ENCODE assay signal across 9 mouse cellular contexts in the genomic region with DNA sequence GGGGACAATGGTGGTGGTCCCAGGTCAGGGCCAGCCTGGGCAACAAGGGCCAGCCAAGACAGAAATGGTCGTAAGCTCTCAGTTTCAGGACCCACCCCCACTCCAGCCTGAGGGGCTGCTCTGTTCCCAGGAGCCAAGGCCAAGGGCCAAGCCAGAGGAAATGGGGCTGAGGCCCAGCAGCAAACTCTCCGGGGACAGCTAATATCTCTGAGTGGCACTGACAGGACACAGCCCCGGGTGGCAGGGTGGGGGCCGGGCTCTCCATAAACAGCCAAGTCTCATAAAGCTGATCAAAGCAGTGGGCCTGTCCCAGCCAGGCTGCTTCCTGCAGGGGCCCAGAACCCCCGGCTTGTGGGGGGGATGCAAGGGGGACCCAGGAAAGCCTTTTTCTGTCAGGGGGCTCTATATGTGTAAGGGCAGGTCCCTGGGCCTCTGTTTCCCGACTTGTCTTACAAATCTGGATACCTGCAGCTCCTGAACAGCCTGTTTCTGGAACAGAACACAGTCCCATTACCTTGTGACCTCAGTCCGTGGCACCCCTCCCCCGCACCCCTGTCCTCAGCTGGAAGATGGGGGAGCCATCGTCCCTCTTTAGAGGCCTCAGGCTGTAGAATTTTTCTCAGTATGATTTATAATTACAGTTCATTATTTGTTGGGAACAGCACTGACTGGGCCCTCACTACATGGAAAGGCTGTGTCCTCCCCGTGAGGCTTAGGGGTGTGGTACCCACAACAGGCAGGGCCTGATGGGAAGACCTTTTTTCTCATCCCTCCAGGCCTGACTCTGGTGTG. TPM values are rescaled to one million over a fixed set of nuclear protein-coding genes. Genes with fewer than 3 reads are reported as not detected.
DNase-seq lines count a peak whose midpoint lies in the region; ATAC-seq and TF ChIP-seq lines count a peak whose summit lies in the region.
"Had no signal": no experiment of that assay in that cellular context is flagged by ENCODE, and none has a peak within 500 bp of the region (broad histone marks: within the 10 kb centered on the region; RNA-seq: fewer than 3 reads in every experiment).

No protein-coding gene starts in this region.

- intact Hi-C loops in gastrocnemius, adult 2 months (cut with DNase I), result no loop called here
- intact Hi-C loops in gastrocnemius, postnatal 14 days (cut with DNase I; ENCODE audit: low total_unique reads), result no loop called here
- intact Hi-C loops in gastrocnemius, postnatal 36 days (cut with DNase I), result no loop called here

- H3K4me2 ChIP-seq in embryonic facial prominence, embryonic 14.5 days (ENCODE audit: low read depth, low read length), result no peak overlapping the region

- no peak overlapping the region for H3K4me3 ChIP-seq in gastrocnemius, adult 2 months
- no peak overlapping the region for H3K4me3 ChIP-seq in embryonic facial prominence, embryonic 14.5 days (ENCODE audit: low read depth, low read length)

- H3K4me1 ChIP-seq in embryonic facial prominence, embryonic 14.5 days (ENCODE audit: control insufficient read depth, insufficient read depth, low read length), result peaks cover 19% of the 10 kb centered on the region

- ATAC-seq in embryonic facial prominence, embryonic 14.5 days (ENCODE audit: low read depth), result no peak

- H3K27me3 ChIP-seq in embryonic facial prominence, embryonic 14.5 days (replicated peaks; ENCODE audit: control insufficient read depth, insufficient read depth, low read length), result no peaks in the 10 kb centered on the region

- H3K9me3 ChIP-seq in embryonic facial prominence, embryonic 14.5 days (ENCODE audit: control insufficient read depth, low read length), result no peaks in the 10 kb centered on the region

- H3K36me3 ChIP-seq in embryonic facial prominence, embryonic 14.5 days (ENCODE audit: control insufficient read depth, insufficient read depth, low read length), result no peaks in the 10 kb centered on the region

- H3K27ac ChIP-seq in gastrocnemius, adult 2 months, result peak overlapping the region; percentile 35; the same call in 1 of the 2 replicates
- peak overlapping the region; percentile 63; the same call in 1 of the 2 replicates for H3K27ac ChIP-seq in embryonic facial prominence, embryonic 14.5 days (replicated peaks; ENCODE audit: low read depth, low read length)
- H3K27ac ChIP-seq: liver, embryonic 14.5 days had no signal

- no peak for TF ChIP-seq CTCF in gastrocnemius, adult 2 months (IDR thresholded peaks at IDR 0.05)

- 0 out of 2 replicates have a peak overlapping the region, but pooled peaks have one; percentile 14 for H3K9ac ChIP-seq in embryonic facial prominence, embryonic 14.5 days (ENCODE audit: low read depth, low read length)
- H3K9ac ChIP-seq: liver, embryonic 14.5 days had no signal

- WGBS in embryonic facial prominence, embryonic 14.5 days, result 17% methylated on average over 9 of the region's 10 CpGs

- peak; percentile 27 for DNase-seq in gastrocnemius, adult 2 months
- no peak for DNase-seq in gastrocnemius, postnatal 14 days
- peak; percentile 48 for DNase-seq in kidney, postnatal 14 days
- no peak for DNase-seq in kidney, postnatal 25 days
- DNase-seq in embryonic facial prominence, embryonic 14.5 days (ENCODE audit: low spot score), result peak; percentile 43
- DNase-seq in lung, postnatal 25 days (ENCODE audit: low spot score), result peak; percentile 65
- no peak for DNase-seq in layer of hippocampus, adult 8-10 months (ENCODE audit: low spot score in 2 of 2)
- no peak for DNase-seq in gastrocnemius, postnatal 36 days

RNA-seq across cellular contexts. Expression of gene Snai1, which starts 45.4 kb away (rescaled TPM):
- total RNA-seq in gastrocnemius, adult 2 months (2021), result 1 to 10 TPM; 1.1 to 1.2 TPM
- 1 to 10 TPM; 3.2 to 3.5 TPM for total RNA-seq in gastrocnemius, postnatal 14 days (2021)
- polyA plus RNA-seq in embryonic facial prominence, embryonic 14.5 days (2014; fragmentation: Nextera tagmentation; extraction: Ambion mirVana), result 64.1 and 69.7 TPM in 2 replicates
- total RNA-seq in layer of hippocampus, adult 8-10 months (2022), result 1 to 10 TPM in 1 of 4 experiments, under 1 TPM in 3; 0.28 to 1.1 (median 0.53) TPM
- total RNA-seq in gastrocnemius, postnatal 36 days (2021), result under 1 TPM; 0.61 to 0.86 TPM

RNA-seq across cellular contexts. Expression of gene Ube2v1, which starts 48.5 kb away (rescaled TPM):
- total RNA-seq in gastrocnemius, adult 2 months (2021), result 100 to 1,000 TPM; 170 to 181 TPM
- 100 to 1,000 TPM; 158 to 180 TPM for total RNA-seq in gastrocnemius, postnatal 14 days (2021)
- polyA plus RNA-seq in embryonic facial prominence, embryonic 14.5 days (2014; fragmentation: Nextera tagmentation; extraction: Ambion mirVana), result 249 and 275 TPM in 2 replicates
- 100 to 1,000 TPM; 196 to 224 (median 216) TPM for total RNA-seq in layer of hippocampus, adult 8-10 months (2022)
- total RNA-seq in gastrocnemius, postnatal 36 days (2021), result 100 to 1,000 TPM; 160 to 167 TPM

Comparison
In these comparisons a context has a peak if more than half of its experiments do, and no peak if none do; other contexts are left out.
1. DNase-seq: peak in gastrocnemius, adult 2 months (single experiment), kidney, postnatal 14 days (single experiment), embryonic facial prominence, embryonic 14.5 days (single experiment) and lung, postnatal 25 days (single experiment); none in gastrocnemius, postnatal 14 days (single experiment), kidney, postnatal 25 days (0 of 2), layer of hippocampus, adult 8-10 months (0 of 2) and gastrocnemius, postnatal 36 days (0 of 2).